Mouse (Mus musculus): ENCODE data around the gene Rasgef1a. TPM values are rescaled to one million over a fixed set of nuclear protein-coding genes. Genes with fewer than 3 reads are reported as not detected.

Gene Rasgef1a
- total and polyA plus RNA-seq, 3 experiments = 0.04 to 0.19 TPM; not detected in 1

DNA sequence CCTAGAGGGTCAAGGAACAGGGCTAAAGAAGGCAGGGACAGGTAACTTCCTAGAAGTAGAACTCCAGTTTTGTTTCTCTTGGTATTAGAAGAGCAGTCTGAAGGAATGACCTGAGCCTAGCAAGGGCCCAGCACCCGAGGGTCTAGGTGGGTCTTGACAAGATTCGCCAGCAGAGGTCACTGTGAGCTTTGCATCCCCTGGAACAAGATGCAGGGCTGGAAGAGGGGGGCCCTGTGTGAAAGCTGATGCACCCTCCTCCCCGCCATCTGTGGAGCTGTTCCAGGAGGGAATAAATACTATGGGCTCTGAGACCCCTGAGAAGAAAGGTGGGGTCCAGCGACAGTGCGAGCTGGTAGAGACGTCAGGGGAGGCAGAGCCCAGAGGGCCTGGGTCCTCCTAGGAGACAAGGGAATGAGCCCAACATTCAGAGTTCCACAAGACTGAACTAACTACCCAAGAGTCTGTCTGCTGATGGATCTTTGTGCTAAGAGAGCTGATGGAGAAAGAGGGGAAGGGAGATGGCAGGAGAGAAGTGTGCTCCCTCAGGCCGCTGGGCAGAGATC is 53.8 kb downstream of the Rasgef1a start:
- DNase-seq (ENCODE audit: low read depth, low spot score) = peak; percentile 45

DNA sequence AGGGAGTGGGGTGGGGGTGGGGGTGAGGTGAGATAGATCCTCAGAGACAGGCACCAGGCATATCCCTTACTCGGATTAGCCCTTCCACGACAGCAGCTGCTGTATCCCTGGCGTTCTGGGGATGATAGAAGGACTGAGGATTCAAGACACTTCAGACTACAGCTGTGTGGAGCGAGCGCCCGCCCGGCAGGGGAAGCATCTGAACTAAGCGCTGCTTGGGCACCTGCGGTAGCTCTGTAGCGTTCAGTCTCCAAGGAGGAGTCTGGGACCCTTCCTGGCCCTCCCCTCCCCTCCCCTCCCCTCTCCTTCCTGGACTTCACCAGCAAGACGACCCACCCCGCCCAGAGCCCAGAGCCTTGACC is 54.6 kb downstream of the Rasgef1a start:
- Histone ChIP-seq H3K4me1 (ENCODE audit: control insufficient read depth in 1 of 2, insufficient read depth in 2 of 2, low read length in 2 of 2) (no peaks in the 10 kb centered on the region), H3K27ac (ENCODE audit: control insufficient read depth, low read depth, low read length) (no peak overlapping the region), H3K27me3 (ENCODE audit: control insufficient read depth in 1 of 2, insufficient read depth in 2 of 2, low read length in 2 of 2) (peaks cover 0 to 1% of the 10 kb centered on the region in 2 experiments; a peak in 1 of 4 replicates), H3K9me3 (replicated peaks; ENCODE audit: insufficient read depth, low read length) (no peaks in the 10 kb centered on the region), H3K36me3 (ENCODE audit: control insufficient read depth in 1 of 2, insufficient read depth in 2 of 2, low read length in 2 of 2) (no peaks in the 10 kb centered on the region), H3K4me3 (ENCODE audit: control insufficient read depth in 1 of 2, insufficient read depth in 1 of 2, low read depth in 2 of 2, low read length in 2 of 2) (peak overlapping the region; percentile 8 to 19; a peak in 2 of 4 replicates), H3K79me2 (ENCODE audit: control insufficient read depth, insufficient read depth, low read length, poor library complexity) (no peaks in the 10 kb centered on the region), H3K9ac (ENCODE audit: control insufficient read depth, low read depth, low read length, poor library complexity, severe bottlenecking) (no peak overlapping the region)
- peak; percentile 6 for DNase-seq (ENCODE audit: low read depth, low spot score)
- TF ChIP-seq CTCF (IDR thresholded peaks at IDR 0.05 in 2 of 3, conservative IDR thresholded peaks at IDR 0.05 in 1 of 3; ENCODE audit: control insufficient read depth in 1 of 3, insufficient read depth in 1 of 3, low read depth in 2 of 3, low read length in 3 of 3, poor library complexity in 1 of 3, severe bottlenecking in 1 of 3) = no peak
- TF ChIP-seq USF1 (IDR thresholded peaks at IDR 0.05; ENCODE audit: low read depth, low read length) = no peak
- TF ChIP-seq MEF2A (IDR thresholded peaks at IDR 0.05; ENCODE audit: extremely low read depth, insufficient replicate concordance, low read depth, low read length, poor library complexity, severe bottlenecking) = no peak
- TF ChIP-seq USF2 (IDR thresholded peaks at IDR 0.05; ENCODE audit: borderline replicate concordance in 1 of 2, insufficient read depth in 1 of 2, low read depth in 1 of 2, low read length in 2 of 2) = no peak
- TF ChIP-seq TBP (IDR thresholded peaks at IDR 0.05; ENCODE audit: low read depth, low read length) = no peak
- TF ChIP-seq ZC3H11A (IDR thresholded peaks at IDR 0.05; ENCODE audit: low read depth, low read length) = no peak
- no peak for TF ChIP-seq MYC (IDR thresholded peaks at IDR 0.05; ENCODE audit: low read depth, low read length)
- TF ChIP-seq ZKSCAN1 (IDR thresholded peaks at IDR 0.05; ENCODE audit: low read depth, low read length) = no peak
- TF ChIP-seq E2F4 (IDR thresholded peaks at IDR 0.05; ENCODE audit: borderline replicate concordance, low read depth, low read length) = no peak
- no peak for TF ChIP-seq POLR2A (IDR thresholded peaks at IDR 0.05; ENCODE audit: control insufficient read depth in 1 of 2, insufficient read depth in 1 of 2, low read depth in 1 of 2, low read length in 2 of 2, poor library complexity in 1 of 2)
- TF ChIP-seq NRF1 (IDR thresholded peaks at IDR 0.05; ENCODE audit: insufficient read depth, low read depth, low read length, poor library complexity, severe bottlenecking) = no peak
- TF ChIP-seq KAT2A (conservative IDR thresholded peaks at IDR 0.05; ENCODE audit: low read depth, low read length) = no peak
- no peak for TF ChIP-seq GATA1 (IDR thresholded peaks at IDR 0.05; ENCODE audit: low read depth, low read length)
- TF ChIP-seq MYB (IDR thresholded peaks at IDR 0.05; ENCODE audit: low read depth, low read length) = no peak
- no peak for TF ChIP-seq POLR2AphosphoS2 (IDR thresholded peaks at IDR 0.05; ENCODE audit: low read length)

More for the DNA sequence above, 53.8 kb downstream of the Rasgef1a start:
- no peak for TF ChIP-seq ETS1 (IDR thresholded peaks at IDR 0.05; ENCODE audit: low read depth, low read length)
- peak; percentile 63 for TF ChIP-seq SMC3 (IDR thresholded peaks at IDR 0.05; ENCODE audit: low read depth, low read length)
- peak; percentile 63 for TF ChIP-seq RAD21 (IDR thresholded peaks at IDR 0.05; ENCODE audit: low read depth, low read length)
- TF ChIP-seq TCF12 (IDR thresholded peaks at IDR 0.05; ENCODE audit: low read depth, low read length) = no peak
- TF ChIP-seq GATA1 (IDR thresholded peaks at IDR 0.05; ENCODE audit: low read depth, low read length) = no peak
- no peak for TF ChIP-seq EP300 (IDR thresholded peaks at IDR 0.05; ENCODE audit: low read depth in 1 of 2, low read length in 2 of 2)
- TF ChIP-seq MYB (IDR thresholded peaks at IDR 0.05; ENCODE audit: low read depth, low read length) = no peak
- peak; percentile 44 to 70 (median 61) for TF ChIP-seq CTCF (IDR thresholded peaks at IDR 0.05 in 2 of 3, conservative IDR thresholded peaks at IDR 0.05 in 1 of 3; ENCODE audit: control insufficient read depth in 1 of 3, insufficient read depth in 1 of 3, low read depth in 2 of 3, low read length in 3 of 3, poor library complexity in 1 of 3, severe bottlenecking in 1 of 3)
- TF ChIP-seq ZC3H11A (IDR thresholded peaks at IDR 0.05; ENCODE audit: low read depth, low read length) = peak; percentile 49
- Histone ChIP-seq H3K79me2 (ENCODE audit: control insufficient read depth, insufficient read depth, low read length, poor library complexity) (no peaks in the 10 kb centered on the region), H3K27me3 (ENCODE audit: control insufficient read depth in 1 of 2, insufficient read depth in 2 of 2, low read length in 2 of 2) (peaks cover 0 to 1% of the 10 kb centered on the region in 2 experiments; a peak in 1 of 4 replicates), H3K4me1 (ENCODE audit: control insufficient read depth in 1 of 2, insufficient read depth in 2 of 2, low read length in 2 of 2) (no peaks in the 10 kb centered on the region), H3K9ac (ENCODE audit: control insufficient read depth, low read depth, low read length, poor library complexity, severe bottlenecking) (no peak overlapping the region), H3K9me3 (replicated peaks; ENCODE audit: insufficient read depth, low read length) (no peaks in the 10 kb centered on the region), H3K27ac (ENCODE audit: control insufficient read depth, low read depth, low read length) (no peak overlapping the region), H3K36me3 (ENCODE audit: control insufficient read depth in 1 of 2, insufficient read depth in 2 of 2, low read length in 2 of 2) (no peaks in the 10 kb centered on the region), H3K4me3 (ENCODE audit: control insufficient read depth in 1 of 2, insufficient read depth in 1 of 2, low read depth in 2 of 2, low read length in 2 of 2) (no peak overlapping the region)
